Mouse (Mus musculus): ENCODE results near the gene Tmem56. TPM values are rescaled to one million over a fixed set of nuclear protein-coding genes. Genes with fewer than 3 reads are reported as not detected.

The Tmem56 gene
- 254 TPM for polyA plus RNA-seq (2014; fragmentation: Illumina TruSeq; extraction: RNeasy Lipid Tissue Mini Kit (QIAGEN cat#74804); ENCODE audit: low read depth, low replicate concordance)

DNA sequence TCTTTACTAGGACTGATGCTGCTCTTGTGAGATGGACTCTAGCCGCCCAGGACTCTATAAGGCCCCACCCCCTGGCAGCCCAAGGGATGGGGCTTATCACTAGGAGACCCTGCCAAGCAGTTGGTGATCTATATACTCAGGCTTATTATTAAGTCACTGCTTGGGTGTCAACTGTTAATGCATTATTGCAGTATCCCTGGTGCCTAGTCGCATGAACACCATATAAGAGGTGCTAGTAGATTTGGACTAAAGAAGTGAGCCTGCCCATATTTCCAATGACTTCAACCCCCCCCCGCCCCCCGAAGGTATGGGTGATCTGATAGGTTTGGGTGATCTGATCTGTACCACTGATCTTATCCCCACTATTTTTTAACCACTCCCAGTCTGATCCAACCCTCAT lies at the start of gene Tmem56:
Tmem56 (minus strand) TSS at position 101 of the 400 bp plus-strand sequence.

DNA sequence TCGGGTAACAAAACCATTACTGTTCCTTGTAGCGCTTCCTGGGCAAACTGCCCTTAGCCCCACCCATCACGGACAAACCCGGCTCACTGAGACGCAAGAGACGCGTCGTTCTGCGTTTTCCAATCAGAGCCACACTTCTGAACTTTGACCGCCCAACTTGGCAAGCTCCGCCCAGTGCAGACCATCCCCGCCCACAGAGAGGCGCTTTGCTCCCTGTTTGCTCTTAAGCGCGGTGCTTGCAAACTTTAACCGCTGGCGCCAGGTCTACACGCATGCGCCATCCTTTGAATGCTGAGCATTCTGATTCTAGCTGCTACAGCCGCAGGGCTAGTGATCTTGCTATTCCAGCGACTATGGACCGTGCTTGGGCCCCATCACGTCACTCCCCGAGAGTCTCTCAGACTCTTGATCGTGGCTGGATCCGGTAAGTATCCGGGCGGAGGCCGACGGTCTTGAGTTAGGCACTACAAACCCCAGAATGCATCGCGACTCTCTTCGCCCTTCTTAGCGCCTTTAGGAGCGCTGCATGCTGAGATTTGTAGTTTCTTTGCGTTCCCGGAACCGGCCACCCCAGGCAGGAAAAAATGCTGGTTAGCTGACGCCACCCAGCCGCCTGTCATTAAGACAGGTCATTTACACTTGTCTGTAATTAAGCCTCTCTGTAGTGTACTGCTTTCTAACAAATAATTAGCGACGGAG lies 8.8 kb upstream of the Tmem56 start, which contains the start of gene Alg14:
Alg14 (plus strand) TSS at position 214 of the 699 bp plus-strand sequence.

GRCm38 (mm10) chr3:121171243-121171871 lies 111.5 kb downstream of the Tmem56 start, which contains the start of gene Rwdd3:
Rwdd3 (minus strand) TSS chr3:121171695.

Other genes starting within 250 kb of the Tmem56 start
- 21.7 TPM for gene Rwdd3, start 111.4 kb downstream of the Tmem56 start, polyA plus RNA-seq (2014; fragmentation: Illumina TruSeq; extraction: RNeasy Lipid Tissue Mini Kit (QIAGEN cat#74804); ENCODE audit: low read depth, low replicate concordance)
- 23.7 TPM for gene Alg14, start 8.7 kb upstream of the Tmem56 start, polyA plus RNA-seq (2014; fragmentation: Illumina TruSeq; extraction: RNeasy Lipid Tissue Mini Kit (QIAGEN cat#74804); ENCODE audit: low read depth, low replicate concordance)
- 167 TPM for gene Cnn3, start 143.4 kb upstream of the Tmem56 start, polyA plus RNA-seq (2014; fragmentation: Illumina TruSeq; extraction: RNeasy Lipid Tissue Mini Kit (QIAGEN cat#74804); ENCODE audit: low read depth, low replicate concordance)
- gene Slc44a3, start 249.3 kb upstream of the Tmem56 start, polyA plus RNA-seq (2014; fragmentation: Illumina TruSeq; extraction: RNeasy Lipid Tissue Mini Kit (QIAGEN cat#74804); ENCODE audit: low read depth, low replicate concordance) = 13.7 TPM

All from liver, adult 10 weeks (tissue).